Mouse (Mus musculus) MEL (cell line): ENCODE data around the gene CN725425.

Experiments
- CTCF ChIP-seq, 3 experiments: IDR thresholded peaks in 2 of 3; conservative IDR thresholded peaks in 1 of 3; 2 replicates each; pipeline ENCODE4 v1.5.1; 2011 to 2012; ENCODE audit warnings: low read length in 3 of 3, low read depth in 2 of 3, mild to moderate bottlenecking in 2 of 3, improper control_type of control experiment in 1 of 3, inconsistent platforms in 1 of 3, mixed read lengths in 1 of 3, moderate library complexity in 1 of 3; ENCODE audit not compliant: control insufficient read depth in 1 of 3, insufficient read depth in 1 of 3, poor library complexity in 1 of 3, severe bottlenecking in 1 of 3
- EP300 ChIP-seq, 2 experiments: IDR thresholded peaks; 2 replicates each; pipeline ENCODE4 v1.6.1; 2011; ENCODE audit warnings: improper control_type of control experiment in 2 of 2, low read length in 2 of 2, low read depth in 1 of 2, mild to moderate bottlenecking in 1 of 2
- MEF2A ChIP-seq: IDR thresholded peaks from 2 replicates; pipeline ENCODE4 v1.6.1; 2014; ENCODE audit warnings: low read depth, mild to moderate bottlenecking, inconsistent platforms, low read length, improper control_type of control experiment; ENCODE audit not compliant: poor library complexity, insufficient replicate concordance, severe bottlenecking; ENCODE audit errors: extremely low read depth
- POLR2A ChIP-seq, 2 experiments: IDR thresholded peaks; 2 replicates each; pipeline ENCODE4 v1.6.1; 2011 to 2012; ENCODE audit warnings: low read length in 2 of 2, mild to moderate bottlenecking in 2 of 2, control low read depth in 1 of 2, improper control_type of control experiment in 1 of 2, low read depth in 1 of 2, moderate library complexity in 1 of 2; ENCODE audit not compliant: control insufficient read depth in 1 of 2, insufficient read depth in 1 of 2, poor library complexity in 1 of 2
- SIN3A ChIP-seq: IDR thresholded peaks from 2 replicates; pipeline ENCODE4 v1.6.1; 2012; ENCODE audit warnings: low read length, improper control_type of control experiment, inconsistent platforms
- USF1 ChIP-seq: IDR thresholded peaks from 2 replicates; pipeline ENCODE4 v1.6.1; 2014; ENCODE audit warnings: low read depth, mild to moderate bottlenecking, inconsistent platforms, low read length, improper control_type of control experiment, moderate library complexity

- TF ChIP-seq MEF2A = no peak
- TF ChIP-seq CTCF (IDR thresholded peaks at IDR 0.05 in 2 of 3, conservative IDR thresholded peaks at IDR 0.05 in 1 of 3; ENCODE audit: control insufficient read depth in 1 of 3, insufficient read depth in 1 of 3, low read depth in 2 of 3, low read length in 3 of 3, poor library complexity in 1 of 3, severe bottlenecking in 1 of 3) = no peak
- TF ChIP-seq POLR2A (IDR thresholded peaks at IDR 0.05; ENCODE audit: control insufficient read depth in 1 of 2, insufficient read depth in 1 of 2, low read depth in 1 of 2, low read length in 2 of 2, poor library complexity in 1 of 2) = no peak
- TF ChIP-seq USF1 = no peak
- no peak for TF ChIP-seq EP300 (IDR thresholded peaks at IDR 0.05; ENCODE audit: low read depth in 1 of 2, low read length in 2 of 2)
- no peak for TF ChIP-seq SIN3A
Observed at GRCm38 (mm10) chr15:91152592-91152991, 46.7 kb upstream of the CN725425 start.
